Mouse (Mus musculus) kidney, postnatal 4 days (tissue): ENCODE measurements around the gene Cadm1.

Experiments used
- DNase-seq, 2 experiments: peaks; one replicate each; pipeline ENCODE4 v3.0.0; 2021; ENCODE audit warnings: mixed read lengths in 2 of 2

The Cadm1 gene

GRCm38 (mm10) chr9:47805658-47806057, 275.7 kb downstream of the Cadm1 start:
- DNase-seq = peak in 1 of 2 experiments; percentile 11

DNA sequence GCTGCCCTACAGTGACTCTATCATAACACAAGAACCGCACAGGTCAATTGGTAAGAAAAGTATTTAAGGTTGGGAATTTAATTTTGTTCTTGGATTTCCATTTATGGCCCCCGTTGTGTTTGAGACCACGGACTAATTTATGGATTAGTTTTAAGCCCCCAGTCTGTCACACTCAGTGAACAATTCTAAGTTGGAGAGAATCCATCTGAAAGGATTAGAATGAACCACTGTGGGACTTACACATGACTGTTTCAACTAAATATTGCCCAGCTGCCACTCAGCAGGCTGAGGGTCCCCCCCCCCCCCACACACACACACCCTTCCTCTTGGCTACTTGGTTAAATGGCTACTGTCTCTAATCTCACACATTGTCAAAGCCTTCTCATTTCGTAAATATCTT, 295.7 kb downstream of the Cadm1 start:
- DNase-seq = no peak

GRCm38 (mm10) chr9:47828762-47829161, 298.8 kb downstream of the Cadm1 start:
- peak; percentile 64 to 72 for DNase-seq

DNA sequence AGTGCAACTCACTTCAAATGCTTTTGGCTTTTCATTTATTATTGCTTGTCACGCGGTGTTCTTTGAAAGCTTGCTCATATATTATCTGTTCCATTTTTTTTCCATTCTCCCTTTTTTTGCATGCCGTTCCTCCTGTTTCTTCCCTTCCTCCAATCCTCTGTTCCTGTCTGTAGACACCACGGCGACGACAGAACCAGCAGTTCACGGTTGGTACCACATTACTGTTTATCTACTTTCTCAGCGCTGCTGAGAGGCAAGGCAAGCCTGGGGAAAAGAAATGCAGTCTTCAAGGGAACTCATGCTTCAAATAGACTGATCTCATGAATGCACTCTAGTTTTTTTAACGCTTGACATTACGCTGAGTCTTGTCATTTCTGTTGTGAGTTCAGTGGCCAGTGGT, 299.2 kb downstream of the Cadm1 start:
- DNase-seq = no peak

DNA sequence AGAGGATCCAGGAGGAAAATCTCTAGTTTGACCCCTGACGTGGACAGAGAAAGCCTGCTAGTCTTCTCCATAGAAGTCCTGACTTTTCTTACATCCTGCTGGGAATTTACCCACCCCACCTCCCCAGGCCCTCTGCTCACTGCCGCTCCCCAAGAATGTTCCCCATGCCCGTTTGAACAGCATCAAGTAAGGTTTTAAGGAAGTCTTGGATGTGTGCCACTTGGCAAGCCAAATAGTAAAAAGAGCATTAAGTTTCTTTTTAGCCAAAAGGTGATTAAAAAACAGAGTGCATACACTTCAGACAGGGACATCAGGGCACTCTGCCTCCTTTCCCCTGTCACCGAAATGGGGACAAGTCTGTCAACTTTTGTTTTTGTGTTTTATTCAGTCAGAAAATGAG, 299.9 kb downstream of the Cadm1 start:
- DNase-seq = no peak

- no peak for DNase-seq
These were observed 301.4 kb downstream of the Cadm1 start for GRCm38 (mm10) chr9:47831412-47831811.

DNA sequence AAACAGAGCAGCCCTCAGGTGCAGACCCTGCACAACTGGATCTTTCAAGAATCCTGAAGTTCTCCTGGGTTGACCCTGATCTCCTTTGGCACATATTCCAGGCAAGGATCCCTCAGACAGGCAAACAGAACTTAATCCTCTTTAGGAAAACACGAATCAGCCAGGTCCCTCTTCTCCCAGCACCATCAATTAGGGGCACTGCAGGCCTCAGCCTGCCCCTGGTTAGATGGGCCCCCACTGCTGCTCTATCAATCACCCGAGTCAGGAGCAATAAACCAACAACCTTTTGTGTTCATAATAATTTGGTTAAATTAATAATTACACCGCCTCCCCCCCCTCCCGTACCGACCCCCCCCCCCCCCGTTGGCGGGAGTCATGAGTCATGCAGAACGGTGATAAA, 308.2 kb downstream of the Cadm1 start:
- DNase-seq = no peak

- DNase-seq = peak; percentile 31 to 47
These were observed 309.1 kb downstream of the Cadm1 start for GRCm38 (mm10) chr9:47838890-47839691.

DNA sequence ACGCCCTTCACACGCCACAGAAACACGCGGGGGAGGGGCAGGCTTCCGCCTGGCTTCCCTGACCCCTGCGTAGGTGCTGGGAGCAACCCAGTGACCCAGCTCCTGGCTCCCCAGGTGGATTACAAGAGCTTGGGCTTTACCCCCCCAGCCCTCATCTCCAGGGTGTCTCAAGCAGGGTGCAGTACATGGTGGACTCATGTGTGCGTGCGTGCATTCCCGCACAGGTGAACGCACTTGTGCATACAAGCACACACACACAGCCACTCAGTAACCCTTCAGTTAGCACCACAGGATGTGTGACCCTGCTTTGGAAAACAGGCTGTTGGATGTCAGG, 309.7 kb downstream of the Cadm1 start:
- peak in 1 of 2 experiments; percentile 33 for DNase-seq

DNA sequence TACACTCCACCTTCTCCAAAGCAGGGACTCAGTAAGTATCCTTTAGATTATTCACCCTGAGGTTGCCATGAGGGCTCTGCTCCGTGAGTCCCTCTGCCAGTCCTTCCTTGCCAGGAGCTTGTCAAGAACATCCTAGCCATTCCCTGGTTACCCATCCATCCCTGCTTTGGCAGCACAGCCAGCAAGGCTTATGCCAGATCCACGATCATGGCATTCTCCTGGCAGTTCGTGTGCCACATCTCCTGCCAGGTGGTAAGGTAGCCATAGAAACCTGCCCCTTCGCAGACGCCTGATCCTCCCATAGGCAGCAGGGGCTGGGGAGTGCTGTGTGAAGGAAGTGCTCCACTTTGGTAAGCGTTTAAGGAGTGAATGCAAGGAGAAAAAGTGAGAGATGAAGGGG, 313.4 kb downstream of the Cadm1 start:
- no peak for DNase-seq

DNA sequence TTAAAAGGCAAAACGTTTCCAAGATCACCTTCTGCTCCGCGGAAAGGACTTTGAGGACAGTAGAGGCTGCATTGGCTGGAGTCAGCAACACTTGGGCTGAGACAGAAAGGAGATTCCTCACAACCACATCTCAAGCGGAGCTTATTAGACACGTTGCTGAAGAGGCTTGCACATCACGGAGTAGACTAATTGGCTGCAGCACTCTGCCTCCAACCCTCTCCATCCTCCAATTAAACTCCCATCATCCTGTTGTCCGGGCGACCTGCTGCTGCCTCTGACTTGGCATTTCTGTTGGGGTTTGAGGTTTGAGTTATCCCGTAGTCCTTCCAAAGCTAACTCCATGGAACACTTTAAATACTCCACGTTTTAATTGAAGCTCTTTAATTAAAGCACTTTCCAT, 316.3 kb downstream of the Cadm1 start:
- DNase-seq = no peak

DNA sequence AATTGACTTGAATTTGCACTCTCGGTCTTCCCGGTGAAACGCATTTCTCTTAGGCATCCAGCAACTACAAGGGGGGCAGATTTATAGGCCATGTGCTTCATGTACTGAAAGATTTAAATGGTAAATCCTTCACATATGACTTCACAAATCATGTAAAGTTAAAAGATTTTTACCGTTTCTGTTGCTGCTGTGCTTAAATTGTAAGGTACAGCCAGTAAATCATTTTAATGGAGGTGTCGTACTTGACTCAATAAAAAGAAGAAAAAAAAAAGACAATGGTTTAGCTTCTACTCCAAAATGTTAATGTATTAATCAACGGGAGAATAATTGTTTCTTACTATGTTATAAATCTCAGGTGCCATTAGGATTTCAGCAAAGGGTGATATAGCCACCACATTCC, 317.0 kb downstream of the Cadm1 start:
- no peak for DNase-seq

DNA sequence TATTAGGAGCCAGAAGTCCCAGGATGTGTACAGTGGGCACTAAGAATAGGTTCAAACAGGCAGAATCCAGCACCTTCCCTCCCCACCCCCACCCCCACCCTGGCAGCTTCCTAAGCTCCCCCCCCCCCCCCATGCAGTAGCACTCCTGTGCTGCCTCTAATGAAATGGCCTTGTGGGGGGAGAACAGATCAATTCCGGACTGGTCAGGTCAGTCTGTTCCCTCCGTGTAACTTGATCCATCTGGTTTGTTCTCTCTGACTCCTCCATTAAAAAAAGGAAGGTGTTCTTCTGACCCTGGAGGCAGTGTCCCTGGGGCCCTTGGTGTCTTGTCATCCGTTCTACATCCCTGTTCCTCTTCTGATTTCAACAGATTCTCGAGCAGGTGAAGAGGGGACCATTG, 317.8 kb downstream of the Cadm1 start:
- DNase-seq = no peak

- no peak for DNase-seq
These were observed 318.8 kb downstream of the Cadm1 start for GRCm38 (mm10) chr9:47848745-47849144.

- peak; percentile 61 to 64 for DNase-seq
These were observed 326.3 kb downstream of the Cadm1 start for GRCm38 (mm10) chr9:47856311-47856710.

GRCm38 (mm10) chr9:47857235-47857634, 327.3 kb downstream of the Cadm1 start:
- peak; percentile 30 to 59 for DNase-seq

DNA sequence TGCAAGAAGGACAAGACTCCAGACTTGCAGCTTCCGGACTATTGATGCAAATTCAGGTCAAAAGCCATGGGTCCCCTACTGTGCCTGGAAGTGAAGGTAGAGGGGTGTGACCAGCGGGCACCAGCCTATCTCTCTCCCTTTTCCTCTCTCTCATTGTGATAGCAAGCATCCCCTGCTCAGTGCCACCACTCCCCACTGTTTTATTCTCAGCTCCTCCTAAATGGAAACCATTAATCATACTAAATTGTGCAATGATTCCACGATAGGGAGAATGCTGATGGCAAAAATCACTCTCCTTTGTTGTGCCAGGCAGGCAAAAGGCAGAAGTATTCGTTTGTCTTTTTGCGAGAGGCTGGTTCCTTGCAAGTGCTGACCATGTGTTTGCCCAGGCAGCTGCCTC, 328.2 kb downstream of the Cadm1 start:
- DNase-seq = no peak

GRCm38 (mm10) chr9:47858778-47859395, 328.9 kb downstream of the Cadm1 start:
- DNase-seq = peak in 1 of 2 experiments; percentile 24

DNA sequence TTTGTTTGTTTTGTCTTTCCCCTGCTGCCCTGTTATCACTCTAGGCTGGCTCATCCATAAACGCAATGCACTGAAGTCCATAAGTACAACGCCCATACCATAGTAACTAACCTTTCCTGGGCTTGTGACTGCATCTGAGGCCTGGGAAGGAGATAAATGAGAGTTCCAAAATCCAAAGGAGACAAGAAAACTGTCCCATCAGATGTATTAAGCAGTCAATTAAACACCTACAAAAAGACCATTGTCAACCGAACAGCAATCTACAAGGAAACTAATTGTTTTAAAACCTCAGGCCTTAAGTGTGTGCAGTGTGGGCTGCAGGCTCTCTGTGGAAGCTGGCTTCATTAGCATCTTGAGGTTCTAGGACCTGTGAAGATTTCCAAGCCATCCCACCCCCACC, 331.0 kb downstream of the Cadm1 start:
- DNase-seq = no peak

- no peak for DNase-seq
These were observed 331.8 kb downstream of the Cadm1 start for GRCm38 (mm10) chr9:47861783-47862182.

DNA sequence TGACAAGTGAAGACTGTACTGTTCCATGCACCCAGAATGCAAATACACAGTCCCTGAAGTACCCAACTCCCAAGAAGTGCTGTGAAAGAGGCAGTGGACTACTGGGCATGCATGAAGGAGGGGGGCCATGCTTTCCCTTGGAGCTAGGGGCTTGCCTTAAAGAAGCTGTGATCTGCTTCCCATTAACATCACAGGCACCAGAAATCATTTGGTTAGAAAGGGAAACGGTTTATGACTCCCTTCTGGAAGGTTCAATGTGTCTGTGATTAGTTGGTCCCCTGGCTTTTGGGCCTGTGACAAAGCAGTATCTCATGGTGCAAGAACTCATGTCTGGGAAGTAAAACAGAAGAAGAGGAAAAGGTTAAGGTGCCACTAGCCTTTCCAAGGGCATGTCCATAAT, 336.0 kb downstream of the Cadm1 start:
- peak in 1 of 2 experiments; percentile 27 for DNase-seq

DNA sequence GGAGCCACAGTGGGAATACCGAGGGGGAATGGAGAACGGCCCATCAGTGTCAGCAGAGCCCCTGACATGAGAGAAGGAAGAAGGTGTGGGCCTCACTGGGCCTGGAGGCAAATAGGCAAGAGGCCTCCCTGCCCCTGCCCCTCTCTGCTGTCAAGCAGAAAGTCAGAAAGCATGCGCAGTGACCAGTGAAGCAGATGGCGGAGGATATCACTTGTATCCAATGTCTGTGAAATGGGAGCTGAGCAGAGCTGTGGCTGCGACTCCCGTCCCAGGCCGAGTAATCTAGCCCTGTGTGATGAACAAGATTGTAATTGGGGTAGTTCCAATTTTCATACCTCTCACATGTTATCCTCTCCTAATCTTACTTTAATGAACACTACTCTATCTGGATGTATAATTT, 337.5 kb downstream of the Cadm1 start:
- no peak for DNase-seq

GRCm38 (mm10) chr9:47869661-47870060, 339.7 kb downstream of the Cadm1 start:
- DNase-seq = no peak

DNA sequence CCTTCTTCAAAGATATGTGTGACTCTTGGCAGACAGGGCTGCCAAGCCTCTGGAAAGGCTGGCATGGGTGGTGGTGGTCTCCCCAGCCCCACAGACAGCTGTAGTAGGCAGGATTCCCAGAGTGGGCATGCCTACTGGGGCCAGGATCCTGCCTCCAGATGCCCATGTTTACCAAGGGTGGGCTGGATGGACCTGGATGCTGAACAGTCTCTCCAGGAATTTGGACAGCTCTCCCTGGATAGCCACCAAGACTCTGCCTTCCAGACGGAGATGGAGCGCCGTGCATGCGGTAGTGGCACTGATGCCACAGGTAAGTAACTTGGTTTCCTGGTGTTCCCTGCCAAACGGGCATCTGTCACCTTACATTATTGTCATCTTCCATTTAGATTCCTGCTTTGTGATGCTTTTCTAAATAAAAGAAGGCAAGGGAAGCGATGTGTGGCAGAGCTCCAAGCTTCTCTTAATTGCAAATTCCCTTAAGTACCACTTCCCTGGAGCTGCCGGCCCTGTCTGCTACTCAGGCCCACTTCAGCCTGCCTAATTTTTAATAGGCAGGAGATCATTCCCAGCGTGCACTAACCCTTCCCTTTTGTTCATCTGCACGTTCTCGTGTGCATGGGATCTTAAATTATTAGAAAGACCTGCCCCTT, 346.7 kb downstream of the Cadm1 start:
- DNase-seq = no peak
